Comparison of ENCODE assay signal across 8 mouse cellular contexts in genomic region chr2:14054716-14055115, GRCm38 (mm10). TPM values are rescaled to one million over a fixed set of nuclear protein-coding genes. Genes with fewer than 3 reads are reported as not detected.
DNase-seq lines count a peak whose midpoint lies in the region; ATAC-seq and TF ChIP-seq lines count a peak whose summit lies in the region.

No protein-coding gene starts in this region.

- 3% methylated on average over 6 of the region's 6 CpGs for WGBS in embryonic facial prominence, embryonic 13.5 days
- WGBS in limb, embryonic 10.5 days = 2% methylated on average over 6 of the region's 6 CpGs
- 5% methylated on average over 6 of the region's 6 CpGs for WGBS in neural tube, embryonic 14.5 days

- H3K27me3 ChIP-seq in embryonic facial prominence, embryonic 13.5 days = no peaks in the 10 kb centered on the region
- no peaks in the 10 kb centered on the region for H3K27me3 ChIP-seq in limb, embryonic 10.5 days (ENCODE audit: low read depth, poor library complexity, severe bottlenecking)
- H3K27me3 ChIP-seq in neural tube, embryonic 14.5 days (ENCODE audit: control insufficient read depth, insufficient read depth, low read length) = no peaks in the 10 kb centered on the region

- peak overlapping the region; percentile 73 for H3K4me2 ChIP-seq in embryonic facial prominence, embryonic 13.5 days
- H3K4me2 ChIP-seq in neural tube, embryonic 14.5 days (ENCODE audit: low read depth, low read length) = peak overlapping the region; percentile 71

- peak; percentile 34; the same call in 1 of the 2 replicates for ATAC-seq in embryonic facial prominence, embryonic 13.5 days (ENCODE audit: insufficient number of reproducible peaks, insufficient read depth, low FRiP score, low TSS enrichment, low read depth)
- ATAC-seq in neural tube, embryonic 14.5 days (ENCODE audit: low read depth) = peak; percentile 15; the same call in 1 of the 2 replicates

- peaks cover 9% of the 10 kb centered on the region for H3K4me1 ChIP-seq in embryonic facial prominence, embryonic 13.5 days
- H3K4me1 ChIP-seq in limb, embryonic 10.5 days = peaks cover 9% of the 10 kb centered on the region
- H3K4me1 ChIP-seq in neural tube, embryonic 14.5 days (ENCODE audit: control insufficient read depth, insufficient read depth, low read length) = peaks cover 8% of the 10 kb centered on the region

- H3K9me3 ChIP-seq in embryonic facial prominence, embryonic 13.5 days = no peaks in the 10 kb centered on the region
- no peaks in the 10 kb centered on the region for H3K9me3 ChIP-seq in limb, embryonic 10.5 days (replicated peaks)
- H3K9me3 ChIP-seq in neural tube, embryonic 14.5 days (ENCODE audit: control insufficient read depth, low read length) = no peaks in the 10 kb centered on the region

- peak overlapping the region; percentile 95 for H3K4me3 ChIP-seq in left cerebral cortex, adult 2 months
- peak overlapping the region; percentile 74 for H3K4me3 ChIP-seq in embryonic facial prominence, embryonic 13.5 days
- H3K4me3 ChIP-seq in limb, embryonic 10.5 days = peak overlapping the region; percentile 69
- H3K4me3 ChIP-seq in neural tube, embryonic 14.5 days (ENCODE audit: low read depth, low read length) = peak overlapping the region; percentile 73

- intact Hi-C loops in left cerebral cortex, adult 2 months (cut with DNase I) = loop anchor here (1.0 to 5.0 kb wide), 2 partner anchors 19 to 648 kb away; no protein-coding TSS in a partner anchor
- intact Hi-C loops in left cerebral cortex, postnatal 25 days (cut with DNase I) = loop anchor here (10.0 kb wide), 1 partner anchor 780 kb away; the partner anchor contains the start of gene Rsu1
- intact Hi-C loops in gastrocnemius, postnatal 36 days (cut with DNase I) = no loop called here

- no peak for DNase-seq in left cerebral cortex, adult 2 months (ENCODE audit: extremely low spot score in 1 of 2, low spot score in 2 of 2)
- DNase-seq in left cerebral cortex, postnatal 25 days (ENCODE audit: low spot score in 2 of 2) = no peak
- no peak for DNase-seq in limb, embryonic 10.5 days (ENCODE audit: low spot score)
- DNase-seq in spleen, postnatal 14 days (ENCODE audit: low spot score in 2 of 2) = no peak
- DNase-seq in left cerebral cortex, adult 8-10 months (ENCODE audit: low spot score in 2 of 2) = no peak
- DNase-seq in gastrocnemius, postnatal 36 days = no peak

- peak overlapping the region; percentile 79 for H3K9ac ChIP-seq in embryonic facial prominence, embryonic 13.5 days
- peak overlapping the region; percentile 82 for H3K9ac ChIP-seq in neural tube, embryonic 14.5 days (replicated peaks; ENCODE audit: low read depth, low read length)

- no peaks in the 10 kb centered on the region for H3K36me3 ChIP-seq in embryonic facial prominence, embryonic 13.5 days
- H3K36me3 ChIP-seq in limb, embryonic 10.5 days = no peaks in the 10 kb centered on the region
- no peaks in the 10 kb centered on the region for H3K36me3 ChIP-seq in neural tube, embryonic 14.5 days (ENCODE audit: control insufficient read depth, insufficient read depth, low read length)

- peak overlapping the region; percentile 97 for H3K27ac ChIP-seq in left cerebral cortex, adult 2 months
- peak overlapping the region; percentile 83; the same call in 1 of the 2 replicates for H3K27ac ChIP-seq in embryonic facial prominence, embryonic 13.5 days
- peak overlapping the region; percentile 91 for H3K27ac ChIP-seq in limb, embryonic 10.5 days
- peak overlapping the region; percentile 90 for H3K27ac ChIP-seq in neural tube, embryonic 14.5 days (ENCODE audit: low read depth, low read length)

- no peak for TF ChIP-seq CTCF in left cerebral cortex, adult 2 months (IDR thresholded peaks at IDR 0.05)

RNA-seq across cellular contexts. Expression of gene Hacd1, which starts 1.2 kb away (rescaled TPM):
- total RNA-seq in left cerebral cortex, adult 2 months (2021) = 10 to 100 TPM; 14.6 to 17.0 TPM
- total RNA-seq in left cerebral cortex, postnatal 25 days (2021) = 10 to 100 TPM; 18.6 to 23.3 TPM
- 55.6 and 61.5 TPM in 2 replicates for polyA plus RNA-seq in embryonic facial prominence, embryonic 13.5 days (2015; fragmentation: Nextera tagmentation; extraction: Ambion mirVana)
- polyA plus RNA-seq in limb, embryonic 10.5 days (2016; fragmentation: Nextera tagmentation; extraction: Ambion mirVana) = 43.3 and 54.9 TPM in 2 replicates
- polyA plus RNA-seq in neural tube, embryonic 14.5 days (2014; fragmentation: Nextera tagmentation; extraction: Ambion mirVana) = 93.3 and 94.1 TPM in 2 replicates
- total RNA-seq in left cerebral cortex, adult 8-10 months (2022) = 10 to 100 TPM; 14.2 to 20.5 (median 17.0) TPM
- 100 to 1,000 TPM; 194 to 214 TPM for total RNA-seq in gastrocnemius, postnatal 36 days (2021)

RNA-seq across cellular contexts. Expression of gene Stam, which starts 19.2 kb away (rescaled TPM):
- 10 to 100 TPM; 89.8 to 98.7 TPM for total RNA-seq in left cerebral cortex, adult 2 months (2021)
- 10 to 100 TPM; 99.1 to 99.4 TPM for total RNA-seq in left cerebral cortex, postnatal 25 days (2021)
- 68.2 and 72.8 TPM in 2 replicates for polyA plus RNA-seq in embryonic facial prominence, embryonic 13.5 days (2015; fragmentation: Nextera tagmentation; extraction: Ambion mirVana)
- 65.6 and 73.7 TPM in 2 replicates for polyA plus RNA-seq in limb, embryonic 10.5 days (2016; fragmentation: Nextera tagmentation; extraction: Ambion mirVana)
- 142 and 158 TPM in 2 replicates for polyA plus RNA-seq in neural tube, embryonic 14.5 days (2014; fragmentation: Nextera tagmentation; extraction: Ambion mirVana)
- 10 to 100 TPM; 86.1 to 97.0 (median 91.2) TPM for total RNA-seq in left cerebral cortex, adult 8-10 months (2022)
- 10 to 100 TPM; 16.0 to 17.9 TPM for total RNA-seq in gastrocnemius, postnatal 36 days (2021)

Comparison
In these comparisons a context has a peak if more than half of its experiments do, and no peak if none do; other contexts are left out.
1. RNA of gene Hacd1, which starts 1.2 kb away (total RNA-seq): 194 to 214 TPM in gastrocnemius, postnatal 36 days; 18.6 to 23.3 TPM in left cerebral cortex, postnatal 25 days, 14.2 to 20.5 TPM in left cerebral cortex, adult 8-10 months and 14.6 to 17.0 TPM in left cerebral cortex, adult 2 months; every median in the first group is over 4 times any median in the second.
2. RNA of gene Stam, which starts 19.2 kb away (total RNA-seq): 99.1 to 99.4 TPM in left cerebral cortex, postnatal 25 days, 89.8 to 98.7 TPM in left cerebral cortex, adult 2 months and 86.1 to 97.0 TPM in left cerebral cortex, adult 8-10 months; 16.0 to 17.9 TPM in gastrocnemius, postnatal 36 days; every median in the first group is over 4 times any median in the second.
3. Peak in every context shown above with its lines, with median percentiles within 50 percentile points of each other: H3K27ac ChIP-seq and H3K4me3 ChIP-seq.